Mouse (Mus musculus): ENCODE results near the gene Zbtb16. TPM values are rescaled to one million over a fixed set of nuclear protein-coding genes. Genes with fewer than 3 reads are reported as not detected.

Gene Zbtb16
- 2.0 and 2.4 TPM in 2 replicates for polyA plus RNA-seq (2015; fragmentation: Nextera tagmentation; extraction: Ambion mirVana)

DNA sequence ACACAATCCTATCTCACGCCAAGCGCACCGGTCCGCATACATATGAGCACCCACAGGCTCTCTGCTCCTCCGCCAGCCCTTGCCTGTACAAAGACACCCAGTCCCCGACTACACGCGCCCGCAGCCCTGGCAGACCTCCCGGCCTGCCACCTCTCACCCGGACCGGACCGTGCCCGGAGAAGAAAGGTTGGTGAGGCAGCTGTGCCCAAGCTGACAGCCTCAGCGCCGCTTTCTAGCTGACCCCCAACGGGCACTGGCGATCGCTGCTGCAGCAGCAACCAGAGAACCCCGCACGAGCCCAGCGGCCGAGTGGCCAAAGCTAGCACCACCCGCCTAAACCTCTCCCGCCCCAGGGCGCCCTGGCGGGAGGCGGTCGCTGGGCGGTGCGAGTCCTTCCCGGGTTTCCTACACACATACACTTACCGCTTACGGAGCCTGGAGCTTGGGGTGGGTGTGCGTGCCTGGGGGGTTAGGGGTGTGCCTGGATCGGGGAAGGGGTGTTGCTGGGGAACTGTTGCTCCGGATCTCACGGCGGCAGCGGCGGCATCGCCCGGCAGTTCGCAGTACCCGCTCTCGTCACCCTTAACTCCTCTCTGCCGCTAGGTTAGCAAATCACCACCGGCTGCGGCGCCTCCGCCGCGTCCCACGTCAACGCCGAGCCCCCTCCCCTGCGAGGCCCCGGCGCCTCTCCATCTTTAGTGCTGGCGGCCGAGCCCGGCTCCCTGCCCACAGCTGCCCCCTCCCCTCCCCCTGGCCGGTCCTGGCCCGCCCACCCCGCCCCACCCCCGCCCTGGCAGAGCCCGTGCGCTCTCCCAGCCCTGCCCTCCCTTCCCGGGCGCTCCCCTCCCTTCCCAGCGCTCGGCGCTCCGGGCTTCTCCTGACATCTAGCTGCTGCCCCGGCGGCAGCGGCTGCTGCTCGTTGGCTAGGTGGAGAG, at the start of gene Zbtb16:
Gene Zbtb16 (minus strand): TSS at position 592 of the 935 bp plus-strand sequence.
- Histone ChIP-seq H3K9me3 (no peaks in the 10 kb centered on the region), H3K4me1 (replicated peaks) (peaks cover 27% of the 10 kb centered on the region), H3K27ac (0 out of 2 replicates have a peak within 1 kb of the TSS, but pooled peaks have one; percentile 10), H3K4me3 (replicated peaks) (peak within 1 kb of the TSS; percentile 53), H3K9ac (peak within 1 kb of the TSS; percentile 47), H3K27me3 (replicated peaks) (peaks cover 57% of the 10 kb centered on the region), H3K36me3 (no peaks in the 10 kb centered on the region), H3K4me2 (replicated peaks) (peak within 1 kb of the TSS; percentile 93)
- ATAC-seq: peak; percentile 87
- under 1% methylated on average over 66 of the region's 78 CpGs for WGBS

DNA sequence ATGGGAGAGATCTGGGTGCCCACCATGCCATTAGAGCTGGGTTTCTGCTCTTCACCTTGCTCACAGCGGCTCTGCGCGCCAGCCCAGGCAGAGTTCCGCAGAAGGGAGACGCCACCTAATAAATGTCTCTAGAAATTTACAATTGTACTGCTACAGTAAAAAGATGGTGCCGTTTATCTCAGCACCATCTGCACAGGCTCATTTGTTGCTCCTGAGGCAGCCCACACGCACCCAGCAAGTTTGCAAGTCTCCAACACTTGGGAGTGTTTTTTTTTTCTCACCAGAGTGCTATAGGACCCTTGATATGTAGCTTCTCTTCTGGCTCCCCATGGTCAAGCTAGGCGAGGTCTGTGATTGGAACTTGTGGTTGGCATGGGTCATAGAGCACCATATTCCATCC, 36.9 kb upstream of the Zbtb16 start:
- Histone ChIP-seq H3K4me3 (replicated peaks) (no peak overlapping the region), H3K9me3 (no peaks in the 10 kb centered on the region), H3K9ac (no peak overlapping the region), H3K27ac (no peak overlapping the region), H3K36me3 (no peaks in the 10 kb centered on the region), H3K27me3 (replicated peaks) (no peaks in the 10 kb centered on the region), H3K4me1 (replicated peaks) (no peaks in the 10 kb centered on the region), H3K4me2 (replicated peaks) (no peak overlapping the region)
- WGBS: 69% methylated on average over 8 of the region's 8 CpGs
- no peak for ATAC-seq

DNA sequence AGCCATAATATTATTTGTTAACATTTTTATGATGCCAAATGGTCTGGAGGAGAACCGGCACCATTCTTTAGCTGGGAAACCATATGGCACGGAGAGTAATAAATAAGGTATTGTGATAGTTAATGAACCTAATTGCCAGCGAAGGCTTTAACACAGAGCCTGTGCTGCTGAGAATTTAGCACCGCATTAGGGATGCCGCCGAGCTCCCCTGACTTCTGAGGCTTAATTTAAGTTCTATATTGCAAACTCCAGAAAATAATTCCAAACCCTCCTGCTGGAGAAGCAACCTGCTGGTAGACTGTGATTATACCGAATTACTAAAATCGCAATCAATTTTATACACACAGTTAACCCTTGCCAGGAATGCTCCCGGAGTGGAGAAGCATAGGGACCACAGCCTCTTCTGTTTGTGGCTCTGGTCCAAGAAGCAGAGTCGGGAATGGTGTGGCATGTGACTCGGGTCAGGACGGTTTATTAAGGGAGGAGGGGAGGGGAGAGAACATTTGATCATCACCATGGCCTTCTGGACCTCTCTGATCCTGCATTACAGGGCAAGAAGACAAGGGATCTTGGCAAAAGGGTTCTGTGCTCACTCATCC, 30.6 kb upstream of the Zbtb16 start:
- Histone ChIP-seq H3K9ac (no peak overlapping the region), H3K9me3 (no peaks in the 10 kb centered on the region), H3K4me1 (replicated peaks) (no peaks in the 10 kb centered on the region), H3K27ac (no peak overlapping the region), H3K4me2 (replicated peaks) (no peak overlapping the region), H3K4me3 (replicated peaks) (no peak overlapping the region), H3K27me3 (replicated peaks) (no peaks in the 10 kb centered on the region), H3K36me3 (no peaks in the 10 kb centered on the region)
- WGBS: 57% methylated on average over 12 of the region's 12 CpGs
- no peak for ATAC-seq

DNA sequence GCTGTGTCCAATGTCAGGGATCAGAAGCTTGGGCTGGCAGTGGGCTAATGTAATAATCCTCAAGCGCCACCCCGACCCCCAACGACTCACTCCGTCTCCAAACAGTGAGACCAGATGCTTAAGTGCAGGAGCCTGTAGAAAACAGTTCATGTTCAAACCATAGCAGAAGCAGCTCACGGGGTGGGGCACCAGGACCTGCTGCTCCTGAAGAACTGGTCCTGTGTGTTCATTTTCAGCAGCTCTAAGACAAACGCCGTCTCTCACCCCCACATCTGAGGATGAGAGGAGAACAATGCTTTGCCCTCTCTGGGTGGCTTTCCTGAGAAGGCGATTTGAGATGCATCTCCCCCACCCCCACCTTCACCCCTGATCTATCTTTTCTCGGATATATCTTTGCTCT, 29.2 kb upstream of the Zbtb16 start:
- no peaks in the 10 kb centered on the region for H3K27me3 ChIP-seq (replicated peaks)
- H3K36me3 ChIP-seq: no peaks in the 10 kb centered on the region
- H3K27ac ChIP-seq: no peak overlapping the region
- H3K9ac ChIP-seq: no peak overlapping the region
- 34% methylated on average over 9 of the region's 9 CpGs for WGBS
- no peak overlapping the region for H3K4me3 ChIP-seq (replicated peaks)
- no peaks in the 10 kb centered on the region for H3K4me1 ChIP-seq (replicated peaks)
- no peak for ATAC-seq
- H3K9me3 ChIP-seq: no peaks in the 10 kb centered on the region
- no peak overlapping the region for H3K4me2 ChIP-seq (replicated peaks)

DNA sequence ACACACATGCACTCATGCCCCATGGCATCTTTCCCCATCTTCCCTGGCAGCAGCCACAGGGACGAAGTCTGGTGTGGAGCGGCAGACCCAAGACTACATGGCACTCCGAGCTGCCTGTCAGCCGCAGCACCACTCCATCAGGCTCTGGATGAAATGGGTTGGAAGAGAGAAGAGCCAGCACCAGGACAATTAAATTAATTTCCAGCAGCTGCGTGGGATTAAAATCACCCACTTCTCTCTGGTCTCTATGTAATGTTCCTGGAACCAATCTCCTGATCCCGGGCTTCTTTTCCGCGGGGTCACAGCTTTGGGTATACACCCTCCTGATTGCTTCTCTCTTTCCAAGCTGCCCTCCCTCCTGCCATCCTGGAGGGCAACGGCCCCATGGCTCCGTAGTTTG, 25.5 kb upstream of the Zbtb16 start:
- WGBS: 86% methylated on average over 10 of the region's 10 CpGs

DNA sequence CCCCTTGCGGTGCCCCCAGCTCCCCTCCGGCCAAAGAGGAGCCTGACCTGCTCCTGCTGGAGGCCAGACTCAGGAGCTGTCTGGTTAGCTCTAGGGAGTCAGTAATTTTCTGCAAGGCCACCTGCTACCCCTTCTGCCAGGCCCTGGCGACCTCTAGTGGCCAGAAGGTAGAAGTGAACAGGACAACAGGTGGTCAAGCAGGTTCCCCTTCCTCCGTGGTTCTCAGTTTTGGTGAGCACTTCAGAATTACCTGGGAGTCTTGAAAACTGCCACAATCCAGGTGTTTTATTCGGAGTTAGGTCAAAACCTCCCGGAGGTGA, 24.5 kb upstream of the Zbtb16 start:
- Histone ChIP-seq H3K36me3 (no peaks in the 10 kb centered on the region), H3K9ac (no peak overlapping the region), H3K4me3 (replicated peaks) (no peak overlapping the region), H3K9me3 (no peaks in the 10 kb centered on the region), H3K4me1 (replicated peaks) (no peaks in the 10 kb centered on the region), H3K4me2 (replicated peaks) (no peak overlapping the region), H3K27me3 (replicated peaks) (no peaks in the 10 kb centered on the region), H3K27ac (no peak overlapping the region)
- WGBS: 3% methylated on average over 6 of the region's 6 CpGs
- ATAC-seq: peak; percentile 84

More for the DNA sequence above, 25.5 kb upstream of the Zbtb16 start:
- Histone ChIP-seq H3K27me3 (replicated peaks) (no peaks in the 10 kb centered on the region), H3K4me3 (replicated peaks) (no peak overlapping the region), H3K27ac (no peak overlapping the region), H3K36me3 (no peaks in the 10 kb centered on the region), H3K9me3 (no peaks in the 10 kb centered on the region), H3K4me1 (replicated peaks) (no peaks in the 10 kb centered on the region), H3K4me2 (replicated peaks) (no peak overlapping the region), H3K9ac (no peak overlapping the region)
- ATAC-seq: no peak

DNA sequence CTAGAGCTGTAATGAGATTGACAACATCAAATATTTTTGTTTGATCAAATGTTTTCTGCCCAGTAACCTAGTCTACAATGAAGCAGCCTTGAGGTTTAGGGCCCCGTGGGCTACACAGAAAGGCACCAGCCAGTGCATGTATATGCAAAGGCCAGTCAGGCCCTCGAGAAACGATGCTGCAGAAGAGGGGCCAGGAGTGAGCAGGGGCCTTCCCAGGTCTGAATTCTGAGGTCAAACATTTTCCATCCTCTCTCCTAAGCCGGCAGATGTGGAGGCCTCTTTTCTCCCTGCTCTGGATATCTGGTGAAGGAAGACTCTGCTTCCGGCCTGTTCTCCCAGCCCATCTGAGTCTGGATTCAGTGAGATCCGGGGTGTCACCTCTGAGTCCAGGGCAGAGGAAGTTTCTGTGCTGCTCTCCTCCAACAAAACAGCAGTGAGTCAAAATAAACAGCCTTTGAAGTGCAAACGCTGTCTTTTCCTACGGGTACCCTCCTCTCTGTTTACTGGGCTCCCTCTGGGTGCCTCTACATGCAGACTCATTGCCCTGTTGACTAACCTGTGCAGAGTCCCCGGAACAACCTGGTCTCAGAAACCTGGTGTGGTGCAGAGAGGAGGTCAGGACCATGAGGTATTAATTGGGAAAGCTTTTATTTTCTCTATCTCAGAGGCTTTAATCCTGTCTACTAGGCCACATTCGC, 24.0 kb upstream of the Zbtb16 start:
- peak; percentile 34 for ATAC-seq
- no peak overlapping the region for H3K4me3 ChIP-seq (replicated peaks)
- 31% methylated on average over 10 of the region's 10 CpGs for WGBS
- H3K27me3 ChIP-seq (replicated peaks): no peaks in the 10 kb centered on the region
- H3K4me1 ChIP-seq (replicated peaks): no peaks in the 10 kb centered on the region
- no peak overlapping the region for H3K4me2 ChIP-seq (replicated peaks)
- H3K9ac ChIP-seq: no peak overlapping the region
- H3K27ac ChIP-seq: no peak overlapping the region
- no peaks in the 10 kb centered on the region for H3K36me3 ChIP-seq
- no peaks in the 10 kb centered on the region for H3K9me3 ChIP-seq

DNA sequence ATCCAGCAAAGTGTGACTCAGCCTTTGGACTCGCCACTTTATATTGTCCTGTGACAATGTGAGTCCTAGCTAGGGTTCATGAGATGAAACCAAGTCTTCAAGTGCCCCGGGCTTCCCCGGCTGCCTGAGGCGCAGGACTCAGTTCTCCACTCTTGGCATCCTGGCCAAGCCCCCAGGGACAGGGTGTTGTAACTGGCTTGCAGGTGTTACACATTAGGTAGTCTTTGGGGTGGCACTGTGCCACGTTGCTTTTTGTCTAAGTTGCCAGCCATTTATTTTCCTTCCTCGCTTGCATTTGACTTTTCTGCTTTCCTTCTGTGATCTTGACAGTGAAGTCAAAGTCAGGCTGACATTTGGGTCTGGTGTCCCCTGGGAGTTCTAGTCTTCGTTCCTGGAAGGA, 21.9 kb upstream of the Zbtb16 start:
- Histone ChIP-seq H3K4me1 (replicated peaks) (no peaks in the 10 kb centered on the region), H3K9me3 (no peaks in the 10 kb centered on the region), H3K27me3 (replicated peaks) (no peaks in the 10 kb centered on the region), H3K4me3 (replicated peaks) (no peak overlapping the region), H3K4me2 (replicated peaks) (no peak overlapping the region), H3K36me3 (no peaks in the 10 kb centered on the region), H3K27ac (no peak overlapping the region), H3K9ac (no peak overlapping the region)
- WGBS: 76% methylated on average over 7 of the region's 7 CpGs
- no peak for ATAC-seq

DNA sequence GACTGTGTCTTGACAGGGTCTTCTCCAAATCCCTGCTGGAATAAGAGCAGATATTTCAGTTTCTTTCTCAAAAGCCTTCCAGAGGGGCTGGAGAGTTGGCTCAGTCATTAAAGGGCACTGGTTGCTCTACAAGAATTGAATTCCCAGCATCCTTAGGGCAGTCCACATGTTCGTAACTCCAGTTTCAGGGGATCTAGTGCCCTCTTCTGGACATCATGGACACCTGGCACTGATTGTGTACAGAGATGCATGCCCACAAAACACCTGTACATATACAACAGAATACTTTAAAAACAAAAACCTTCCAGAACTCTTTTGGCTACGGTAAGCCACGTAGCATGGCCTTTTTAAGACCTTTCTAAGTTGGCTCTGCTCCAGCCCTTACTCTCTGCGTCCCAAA, 20.2 kb upstream of the Zbtb16 start:
- no peaks in the 10 kb centered on the region for H3K27me3 ChIP-seq (replicated peaks)
- H3K9ac ChIP-seq: no peak overlapping the region
- H3K4me3 ChIP-seq (replicated peaks): no peak overlapping the region
- no peaks in the 10 kb centered on the region for H3K4me1 ChIP-seq (replicated peaks)
- no peaks in the 10 kb centered on the region for H3K36me3 ChIP-seq
- no peaks in the 10 kb centered on the region for H3K9me3 ChIP-seq
- no peak for ATAC-seq
- no peak overlapping the region for H3K27ac ChIP-seq
- WGBS: 88% methylated on average over 4 of the region's 4 CpGs
- no peak overlapping the region for H3K4me2 ChIP-seq (replicated peaks)

DNA sequence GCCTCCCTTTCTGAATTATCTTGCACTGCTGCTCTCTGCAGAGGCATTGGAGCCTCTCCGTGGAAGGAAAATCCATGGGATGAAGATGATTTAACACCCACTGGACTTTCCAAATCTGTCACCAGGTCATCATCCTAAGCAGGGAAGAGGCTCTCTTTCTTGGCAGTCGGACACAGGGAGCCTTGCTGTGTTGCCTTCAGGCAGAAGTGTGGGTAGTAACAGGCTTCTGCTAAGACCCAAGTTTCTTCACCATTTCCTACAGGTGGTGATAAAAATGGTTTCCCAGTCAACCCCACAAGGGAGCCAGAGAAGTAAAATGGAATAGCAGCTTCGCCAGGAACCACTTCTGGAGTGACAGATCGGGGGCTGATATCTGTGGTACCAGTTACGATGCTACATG, 13.5 kb upstream of the Zbtb16 start:
- no peak overlapping the region for H3K4me2 ChIP-seq (replicated peaks)
- H3K27ac ChIP-seq: no peak overlapping the region
- H3K27me3 ChIP-seq (replicated peaks): no peaks in the 10 kb centered on the region
- no peaks in the 10 kb centered on the region for H3K9me3 ChIP-seq
- H3K36me3 ChIP-seq: no peaks in the 10 kb centered on the region
- no peak for ATAC-seq
- H3K9ac ChIP-seq: no peak overlapping the region
- H3K4me1 ChIP-seq (replicated peaks): no peaks in the 10 kb centered on the region
- WGBS: 89% methylated on average over 5 of the region's 5 CpGs
- H3K4me3 ChIP-seq (replicated peaks): no peak overlapping the region

DNA sequence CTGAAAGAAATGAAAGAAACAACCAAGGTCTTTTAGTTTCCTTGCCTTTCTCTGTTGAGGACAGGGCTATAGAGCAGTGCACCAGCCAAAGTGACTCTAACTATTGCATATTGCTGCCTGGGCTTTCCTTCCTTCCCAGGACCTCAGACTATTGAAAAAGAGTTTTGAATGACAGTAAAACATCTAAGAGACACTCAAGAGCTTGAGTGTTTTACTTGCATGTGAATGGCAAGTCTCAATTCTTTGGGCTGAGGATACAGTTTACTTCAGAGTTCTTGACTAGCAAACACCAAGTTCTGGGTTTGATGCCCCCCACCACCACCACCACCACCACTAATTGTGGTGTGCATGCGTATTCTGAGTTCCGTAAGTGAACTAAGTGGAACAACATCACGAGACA, 3.5 kb upstream of the Zbtb16 start:
- Histone ChIP-seq H3K4me3 (replicated peaks) (no peak overlapping the region), H3K36me3 (no peaks in the 10 kb centered on the region), H3K27me3 (replicated peaks) (peaks cover 22% of the 10 kb centered on the region), H3K9me3 (no peaks in the 10 kb centered on the region), H3K4me2 (replicated peaks) (no peak overlapping the region), H3K9ac (no peak overlapping the region), H3K27ac (no peak overlapping the region), H3K4me1 (replicated peaks) (peaks cover 23% of the 10 kb centered on the region)
- no peak for ATAC-seq
- WGBS: 94% methylated on average over 3 of the region's 3 CpGs

DNA sequence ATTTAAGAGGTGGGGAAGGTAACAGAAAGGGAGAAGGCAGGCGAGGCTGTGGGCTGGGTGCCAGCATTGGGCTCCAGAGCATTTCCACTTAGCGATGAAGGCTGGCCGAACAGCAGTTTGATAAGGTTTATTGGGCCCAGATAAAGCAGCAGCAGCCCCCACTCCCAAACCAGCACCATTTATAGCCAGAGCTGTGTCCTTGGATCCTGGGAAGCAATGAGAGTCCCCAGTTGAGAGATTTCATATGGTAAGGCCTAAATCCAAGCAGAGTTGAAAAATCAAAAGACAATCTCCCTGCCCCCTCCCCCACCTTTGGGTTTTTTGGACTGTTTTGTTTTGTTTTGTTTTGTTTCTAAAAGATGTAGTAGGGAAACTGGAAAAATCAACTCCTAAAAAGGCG, 2.3 kb upstream of the Zbtb16 start:
- Histone ChIP-seq H3K9me3 (no peaks in the 10 kb centered on the region), H3K4me3 (replicated peaks) (no peak overlapping the region), H3K4me1 (replicated peaks) (peaks cover 27% of the 10 kb centered on the region), H3K9ac (no peak overlapping the region), H3K36me3 (no peaks in the 10 kb centered on the region), H3K4me2 (replicated peaks) (no peak overlapping the region), H3K27me3 (replicated peaks) (peaks cover 34% of the 10 kb centered on the region), H3K27ac (no peak overlapping the region)
- 52% methylated on average over 4 of the region's 4 CpGs for WGBS
- no peak for ATAC-seq

All from intestine, embryonic 15.5 days (tissue).